ENCODE assay signal across 1 mouse cellular context in genomic region chr9:40117287-40117659, GRCm38 (mm10).
TF ChIP-seq lines count a peak whose summit lies in the region.

No protein-coding gene starts in this region.

TF ChIP-seq in CH12.LX, 34 proteins besides CTCF, POLR2A, EP300 and RAD21 (continued from another document):
- TF ChIP-seq USF2 (conservative IDR thresholded peaks at IDR 0.05; ENCODE audit: low read depth, low read length): no peak
- TF ChIP-seq RCOR1 (conservative IDR thresholded peaks at IDR 0.05; ENCODE audit: low read depth, low read length): no peak
- TF ChIP-seq ZC3H11A (IDR thresholded peaks at IDR 0.05; ENCODE audit: low read depth, low read length): no peak
- TF ChIP-seq MAZ (IDR thresholded peaks at IDR 0.05; ENCODE audit: low read depth, low read length): no peak
- TF ChIP-seq ZNF384 (IDR thresholded peaks at IDR 0.05; ENCODE audit: low read depth, low read length): no peak
- no peak for TF ChIP-seq MEF2A (IDR thresholded peaks at IDR 0.05; ENCODE audit: borderline replicate concordance, low read depth, low read length)
- TF ChIP-seq ETS1 (conservative IDR thresholded peaks at IDR 0.05; ENCODE audit: low read depth, low read length): no peak
- TF ChIP-seq PAX5 (IDR thresholded peaks at IDR 0.05; ENCODE audit: low read length): no peak
TF ChIP-seq in CH12.LX: peak in this region for 0.
